Mouse (Mus musculus): ENCODE measurements around the gene Dppa3. TPM values are rescaled to one million over a fixed set of nuclear protein-coding genes. Genes with fewer than 3 reads are reported as not detected.
"Not testable (repeated sequence)": the region's sequence is repeated elsewhere in the genome, so short reads cannot be mapped to it uniquely, and the experiment has no call there.

The Dppa3 gene
- total RNA-seq, 2 experiments from 2014 or later, result not detected

DNA sequence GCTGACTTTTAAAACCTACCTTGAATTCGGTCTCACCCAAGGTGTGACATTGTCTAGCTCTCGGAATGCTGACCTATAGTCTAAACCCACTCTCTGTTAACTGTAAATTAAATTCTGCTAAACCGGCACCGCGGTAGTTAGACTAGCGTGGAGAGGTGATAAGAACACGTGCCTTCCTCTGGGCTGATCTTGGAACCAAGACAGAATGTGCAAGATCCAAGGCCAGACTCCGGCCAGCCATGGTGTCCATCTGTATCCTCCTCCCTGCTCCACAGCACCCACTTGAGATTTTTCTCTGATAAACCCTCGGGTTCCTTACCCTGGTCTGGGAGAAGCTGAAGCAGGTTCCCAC is 16.9 kb upstream of the Dppa3 start:
- ATAC-seq (replicated peaks; ENCODE audit: poor library complexity), result peak; percentile 21

DNA sequence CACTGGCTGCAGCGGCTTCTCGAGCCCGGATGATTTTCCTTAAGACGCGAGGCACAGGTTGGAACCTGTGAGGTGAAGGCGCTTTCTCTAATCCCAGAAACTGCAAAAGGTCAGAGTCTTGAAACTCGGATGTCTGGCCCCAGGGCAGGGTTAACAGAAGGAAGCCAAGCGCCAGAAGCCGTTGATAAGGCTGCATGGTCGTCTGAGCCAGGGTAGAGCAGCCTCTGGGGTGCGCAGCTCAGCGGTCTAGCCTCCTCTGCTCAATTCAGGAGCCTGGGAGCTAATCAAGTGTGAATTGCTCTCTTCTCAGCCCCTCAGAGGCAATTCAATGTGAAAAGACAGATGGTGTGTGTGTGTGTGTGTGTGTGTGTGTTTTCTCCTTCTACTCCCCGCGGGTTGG is 16.4 kb upstream of the Dppa3 start, which contains the start of gene Gdf3:
TSS of gene Gdf3 (minus strand) at position 317 of the 400 bp plus-strand sequence.
- peak; percentile 67 for ATAC-seq (replicated peaks; ENCODE audit: poor library complexity)

DNA sequence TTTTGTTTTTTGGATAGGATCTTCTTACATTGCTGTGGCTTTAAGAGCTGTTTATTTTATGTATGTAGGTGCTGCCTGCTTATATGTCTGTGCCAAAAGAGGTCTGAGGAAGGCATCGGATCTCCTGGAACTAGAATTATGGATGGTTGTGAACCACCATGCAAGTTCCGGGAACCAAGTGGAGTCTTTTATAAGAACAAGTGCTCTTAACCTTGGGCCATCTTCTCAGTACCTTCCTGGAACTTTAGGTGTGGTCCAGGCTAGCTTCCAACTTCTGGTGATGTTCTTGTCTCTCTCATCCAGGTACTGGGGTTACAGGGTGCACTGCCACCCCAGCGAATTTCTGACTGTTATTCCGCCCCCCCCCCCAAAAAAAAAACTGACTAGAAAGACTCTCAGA is 13.8 kb upstream of the Dppa3 start:
- ATAC-seq (replicated peaks; ENCODE audit: poor library complexity), result no peak

- ATAC-seq (replicated peaks; ENCODE audit: poor library complexity), result peak; percentile 74
Observed at GRCm38 (mm10) chr6:122614047-122614446, 12.2 kb upstream of the Dppa3 start.

- no peak for ATAC-seq (replicated peaks; ENCODE audit: poor library complexity)
Observed at GRCm38 (mm10) chr6:122616022-122616421, 10.2 kb upstream of the Dppa3 start.

DNA sequence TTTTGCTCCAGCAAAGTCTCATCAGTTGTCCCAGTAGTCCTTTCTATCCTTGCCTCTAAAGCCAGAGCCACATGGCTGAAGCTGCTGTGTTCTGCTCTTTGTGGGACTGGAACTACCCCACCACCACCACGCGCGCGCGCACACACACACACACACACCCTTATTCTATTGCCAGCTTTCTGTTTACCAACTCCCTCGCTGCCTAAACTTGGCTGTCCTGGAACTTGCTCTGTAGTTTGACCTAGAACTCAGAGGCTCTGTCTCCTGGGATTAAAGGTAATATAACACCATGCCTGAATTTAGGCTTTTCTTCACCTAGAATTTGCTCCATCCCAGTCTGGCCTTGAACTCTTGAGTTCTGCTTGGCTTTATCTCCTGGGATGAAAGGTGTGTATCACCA is 5.1 kb upstream of the Dppa3 start:
- ATAC-seq (replicated peaks; ENCODE audit: poor library complexity), result no peak

DNA sequence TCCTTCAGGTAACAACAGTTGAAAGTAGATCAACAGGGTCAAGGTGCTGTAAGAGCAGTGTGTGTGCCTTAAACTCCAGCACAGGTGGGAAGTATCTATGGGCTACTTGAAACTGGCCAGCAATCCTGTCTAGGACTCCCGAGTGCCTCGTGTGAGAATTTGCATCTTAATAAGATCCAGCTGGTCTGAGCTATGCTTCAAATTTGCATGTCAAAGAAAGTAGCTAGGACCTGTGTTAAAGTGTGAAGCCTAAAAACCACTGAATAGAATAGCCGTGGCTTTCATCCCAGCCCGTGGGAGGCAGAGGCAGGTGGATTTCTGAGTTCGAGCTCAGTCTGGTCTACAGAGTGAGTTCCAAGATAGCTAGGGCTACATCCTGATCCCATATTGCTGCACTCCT is 1.7 kb upstream of the Dppa3 start:
- ATAC-seq (replicated peaks; ENCODE audit: poor library complexity), result no peak

- ATAC-seq (replicated peaks; ENCODE audit: poor library complexity), result no peak
Observed at GRCm38 (mm10) chr6:122625156-122625555, 1.1 kb upstream of the Dppa3 start.

GRCm38 (mm10) chr6:122627469-122628108 is 1.4 kb downstream of the Dppa3 start:
- ATAC-seq (replicated peaks; ENCODE audit: poor library complexity), result peak; percentile 77

GRCm38 (mm10) chr6:122633411-122633810 is 7.2 kb downstream of the Dppa3 start:
- ATAC-seq (replicated peaks; ENCODE audit: poor library complexity), result peak; percentile 82

DNA sequence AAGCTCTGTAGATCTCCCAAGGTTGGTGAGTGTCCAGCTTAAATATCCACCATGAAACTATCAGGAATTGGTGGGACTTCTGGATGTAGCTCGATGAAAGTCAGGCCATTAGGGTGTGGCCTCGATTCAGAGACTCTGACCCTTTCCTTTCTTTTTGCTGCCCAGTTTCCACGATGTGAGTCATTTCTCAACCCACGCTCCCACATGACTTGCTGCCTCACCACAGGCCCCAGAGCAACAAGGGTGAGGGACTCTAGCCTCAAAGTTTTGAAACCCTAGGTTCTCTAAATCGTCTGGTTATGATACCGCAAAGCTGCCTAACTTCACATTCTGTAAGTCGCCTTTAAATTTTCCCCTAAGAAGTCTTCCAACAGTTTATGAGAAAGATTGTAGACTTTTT is 9.1 kb downstream of the Dppa3 start:
- peak; percentile 95 for ATAC-seq (replicated peaks; ENCODE audit: poor library complexity)

GRCm38 (mm10) chr6:122636666-122637065 is 10.5 kb downstream of the Dppa3 start:
- ATAC-seq (replicated peaks; ENCODE audit: poor library complexity), result no peak

GRCm38 (mm10) chr6:122637566-122637965 is 11.4 kb downstream of the Dppa3 start:
- ATAC-seq (replicated peaks; ENCODE audit: poor library complexity), result not testable (repeated sequence)

DNA sequence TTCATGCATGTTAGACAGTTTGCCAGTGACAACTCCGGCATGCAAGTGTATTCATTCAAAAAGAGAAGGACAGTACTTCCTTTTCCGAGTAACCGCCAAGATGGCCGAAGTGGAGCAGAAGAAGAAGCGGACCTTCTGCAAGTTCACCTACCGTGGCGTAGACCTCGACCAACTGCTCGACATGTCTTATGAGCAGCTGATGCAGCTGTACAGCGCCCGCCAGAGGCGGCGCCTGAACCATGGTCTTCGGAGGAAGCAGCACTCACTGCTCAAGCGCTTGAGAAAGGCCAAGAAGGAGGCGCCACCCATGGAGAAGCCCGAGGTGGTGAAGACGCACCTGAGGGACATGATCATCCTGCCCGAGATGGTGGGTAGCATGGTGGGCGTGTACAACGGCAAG is 18.0 kb downstream of the Dppa3 start:
- not testable (repeated sequence) for ATAC-seq (replicated peaks; ENCODE audit: poor library complexity)

DNA sequence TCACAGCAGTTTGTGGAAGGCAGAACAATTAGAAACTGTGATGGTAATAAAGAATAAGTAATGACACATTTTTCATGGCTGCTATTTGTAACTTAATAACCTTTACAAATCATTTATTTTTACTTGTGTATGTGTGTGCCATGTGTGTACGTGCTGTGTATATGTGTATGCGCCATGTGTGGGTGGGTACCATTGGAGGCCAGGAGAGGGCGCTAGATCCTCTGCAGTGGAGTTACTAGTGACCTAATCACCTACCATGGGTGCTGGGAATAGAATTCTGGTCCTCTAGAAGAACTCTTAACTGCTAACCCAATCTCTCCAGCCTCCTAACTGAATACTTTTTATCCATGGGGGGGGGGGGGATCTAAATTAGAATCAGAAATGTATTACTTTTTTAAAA is 23.7 kb downstream of the Dppa3 start:
- no peak for ATAC-seq (replicated peaks; ENCODE audit: poor library complexity)

DNA sequence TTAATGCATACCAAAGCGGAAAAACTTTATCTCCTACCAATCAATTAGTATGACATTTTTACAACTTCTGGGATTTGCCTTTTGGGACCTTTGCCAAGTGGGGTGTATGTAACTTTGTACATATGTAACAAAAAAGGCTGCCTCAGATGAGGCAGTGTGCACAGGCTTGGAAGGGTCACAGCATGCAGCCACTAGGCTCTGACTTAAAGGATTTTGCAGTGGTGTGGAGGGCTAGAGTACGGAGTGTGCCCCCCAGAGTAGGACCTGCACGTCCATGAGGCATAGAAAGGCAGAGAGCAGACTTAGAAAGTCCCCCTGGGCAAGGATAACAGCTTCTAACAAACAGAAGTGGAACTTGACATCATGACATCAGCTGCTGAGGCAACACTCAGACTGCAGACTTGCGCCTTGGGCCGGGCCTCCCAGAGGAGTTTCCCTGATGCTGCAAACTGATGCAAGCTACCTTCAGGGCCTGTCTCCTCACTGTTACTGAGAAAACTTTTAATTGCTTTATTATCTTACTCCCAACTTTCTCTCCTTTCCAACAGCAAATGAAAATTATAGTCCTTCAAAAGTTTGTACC is 24.3 kb downstream of the Dppa3 start:
- ATAC-seq (replicated peaks; ENCODE audit: poor library complexity), result no peak

DNA sequence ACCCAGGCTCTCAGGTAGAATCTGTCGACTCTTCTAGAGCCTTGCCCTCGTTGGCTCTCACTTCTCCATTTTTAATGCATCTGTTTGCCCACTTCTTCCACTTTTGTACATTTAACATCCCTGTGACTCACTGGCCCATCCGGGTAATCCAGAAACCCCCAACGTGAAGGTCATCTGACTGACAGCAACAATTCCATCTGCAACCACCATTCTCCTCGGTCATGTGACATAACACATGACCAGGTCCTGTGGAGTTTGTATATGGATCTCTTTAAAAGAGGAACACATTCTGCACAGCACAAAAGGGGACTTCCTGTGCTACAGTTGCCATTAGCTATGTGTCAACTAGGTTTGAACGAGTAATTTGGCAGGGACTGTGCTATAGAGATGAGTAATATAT is 28.1 kb downstream of the Dppa3 start:
- peak; percentile 79 for ATAC-seq (replicated peaks; ENCODE audit: poor library complexity)

DNA sequence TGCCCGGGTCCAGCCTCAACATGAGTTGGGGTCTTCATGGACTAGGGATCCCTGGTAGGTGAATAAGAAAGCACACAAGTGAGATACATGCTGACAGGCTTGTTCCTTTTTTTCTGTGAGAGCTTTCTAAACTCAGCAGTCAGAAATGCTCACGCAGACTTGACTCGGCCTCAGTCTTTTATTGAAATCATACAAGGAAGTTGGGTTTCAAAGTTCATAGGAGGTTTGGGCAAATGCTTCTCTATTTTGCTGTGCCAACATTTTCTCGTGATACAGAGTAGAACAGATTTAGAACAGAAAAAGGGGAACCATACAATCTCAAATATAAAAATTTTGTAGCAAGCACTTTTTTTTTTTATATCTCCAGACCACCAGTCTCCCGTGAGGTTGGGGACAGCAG is 31.4 kb downstream of the Dppa3 start:
- ATAC-seq (replicated peaks; ENCODE audit: poor library complexity), result peak; percentile 21

- peak; percentile 64 for ATAC-seq (replicated peaks; ENCODE audit: poor library complexity)
Observed at GRCm38 (mm10) chr6:122659567-122659966, 33.4 kb downstream of the Dppa3 start.

DNA sequence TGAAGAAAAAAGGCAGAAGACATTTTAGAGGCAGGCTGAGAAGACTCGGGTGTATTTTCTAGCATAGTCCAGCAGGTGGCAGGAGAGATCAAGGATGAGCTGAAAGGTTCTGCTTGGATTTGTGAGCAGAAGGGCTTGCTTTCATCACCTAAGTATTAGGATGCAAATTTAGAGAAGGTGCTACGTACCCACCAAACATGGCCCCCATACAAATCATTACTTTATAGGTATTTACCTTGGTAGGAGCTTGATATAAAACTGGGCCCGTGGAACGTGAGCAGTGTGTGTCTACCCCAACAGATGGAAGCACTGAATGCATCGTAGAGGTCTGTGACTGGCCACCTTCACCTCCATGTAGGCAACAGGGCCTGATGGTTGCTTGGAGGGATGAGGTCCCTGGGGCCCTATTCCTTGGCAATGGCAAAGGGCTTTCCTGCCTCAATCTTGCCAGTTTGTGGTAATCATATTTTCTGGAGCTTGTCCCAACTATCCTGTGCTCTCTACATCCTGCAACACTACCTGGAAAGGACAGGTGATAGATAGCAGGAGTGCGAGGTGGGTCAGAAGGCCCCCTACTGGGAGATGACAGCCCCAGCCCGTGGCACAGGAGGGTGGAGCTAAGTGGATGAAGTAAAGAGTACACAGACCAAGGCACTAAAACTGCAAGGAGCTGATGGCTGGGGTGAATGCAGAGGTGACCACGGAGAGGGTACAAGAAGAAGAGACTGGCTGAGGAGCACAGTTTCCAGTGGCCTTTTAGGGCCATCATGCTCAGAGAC is 34.6 kb downstream of the Dppa3 start:
- ATAC-seq (replicated peaks; ENCODE audit: poor library complexity), result peak; percentile 77

DNA sequence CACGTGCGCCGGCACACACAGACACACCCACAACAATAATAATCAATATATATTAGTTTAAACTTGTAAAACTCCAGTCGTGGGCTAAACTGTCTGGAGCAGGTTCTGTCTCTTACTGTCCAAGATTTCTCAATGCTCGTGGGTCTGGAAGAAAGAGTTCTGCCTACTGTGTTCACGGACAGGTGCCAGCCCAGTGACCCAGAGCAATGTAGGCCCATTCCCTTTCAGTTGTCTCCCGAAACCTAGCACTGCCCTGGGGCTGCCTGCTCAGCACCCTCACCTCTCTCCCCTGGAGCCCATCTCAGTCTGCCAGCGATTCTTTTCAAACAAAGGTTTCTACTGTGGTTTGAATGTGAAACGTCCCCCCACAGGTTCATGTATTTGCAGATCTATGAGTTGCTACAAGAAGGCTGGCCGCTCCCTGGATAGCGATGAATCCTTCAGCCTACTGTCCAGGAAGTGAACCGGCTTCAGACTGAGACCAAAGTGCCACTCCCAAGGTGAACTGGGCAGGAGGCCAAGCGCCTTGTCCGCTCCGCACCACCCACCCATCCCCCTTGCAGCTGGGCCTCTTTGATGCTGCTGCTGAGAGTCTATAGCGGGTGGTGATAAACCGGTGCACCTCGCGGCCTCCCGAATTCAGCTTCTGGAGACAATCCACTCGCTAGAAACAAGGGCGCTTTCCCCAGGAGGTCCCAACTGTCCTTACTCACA is 36.5 kb downstream of the Dppa3 start:
- no peak for ATAC-seq (replicated peaks; ENCODE audit: poor library complexity)

Measured in megakaryocyte progenitor cell, adult 5-6 weeks (primary cell).